Mouse (Mus musculus) C2C12 (cell line): ENCODE results near the gene Ugcg. TPM values are rescaled to one million over a fixed set of nuclear protein-coding genes. Genes with fewer than 3 reads are reported as not detected.

Source experiments
- H3K27me3 ChIP-seq: one replicate; pipeline ENCODE4 v1.6.1; 2011; ENCODE audit not compliant: control insufficient read depth, insufficient read depth, insufficient read length
- H3K36me3 ChIP-seq: one replicate; pipeline ENCODE4 v1.6.1; 2011; ENCODE audit not compliant: control insufficient read depth, insufficient read depth
- H3K4me3 ChIP-seq: one replicate; pipeline ENCODE4 v1.5.1; 2011; ENCODE audit warnings: mild to moderate bottlenecking, control low read depth; ENCODE audit not compliant: poor library complexity, insufficient read depth, severe bottlenecking
- H3K79me2 ChIP-seq: one replicate; pipeline ENCODE4 v1.6.1; 2011; ENCODE audit not compliant: control insufficient read depth, insufficient read depth
- H3K79me3 ChIP-seq: one replicate; pipeline ENCODE4 v1.6.1; 2011; ENCODE audit warnings: low read depth, control low read depth
- H3ac ChIP-seq: one replicate; pipeline ENCODE3; 2011; ENCODE audit warnings: low read depth; ENCODE audit not compliant: control insufficient read depth, insufficient read length
- CEBPB ChIP-seq: IDR thresholded peaks from one replicate; pipeline ENCODE4 v1.6.1; 2011; ENCODE audit warnings: low read depth, mild to moderate bottlenecking, control low read depth, moderate library complexity
- CTCF ChIP-seq: IDR thresholded peaks from one replicate; pipeline ENCODE4 v1.5.1; 2011; ENCODE audit not compliant: control insufficient read depth, insufficient read depth, insufficient read length
- FOSL1 ChIP-seq: IDR thresholded peaks from one replicate; pipeline ENCODE4 v1.8.0; 2011; ENCODE audit warnings: mild to moderate bottlenecking, low read length; ENCODE audit not compliant: poor library complexity, insufficient read depth, severe bottlenecking
- MAX ChIP-seq: IDR thresholded peaks from one replicate; pipeline ENCODE4 v1.6.1; 2011; ENCODE audit warnings: mild to moderate bottlenecking, control low read depth
- MYOD1 ChIP-seq: IDR thresholded peaks from one replicate; pipeline ENCODE4 v1.6.1; 2011; ENCODE audit warnings: low read depth; ENCODE audit not compliant: control insufficient read depth, insufficient read length
- MYOG ChIP-seq: IDR thresholded peaks from one replicate; pipeline ENCODE4 v1.6.1; 2011; ENCODE audit not compliant: control insufficient read depth, insufficient read length; ENCODE audit errors: extremely low read depth
- USF1 ChIP-seq: IDR thresholded peaks from one replicate; pipeline ENCODE4 v1.6.1; 2011; ENCODE audit warnings: low read depth, mild to moderate bottlenecking, control low read depth, moderate library complexity
- polyA plus RNA-seq: library from polyadenylated mRNA; unstranded; fragments of >200 nt; fragmentation: generic; extraction: Trizol; gene quantifications from one replicate; pipeline ENCODE4 v1.2.1, GENCODE M21; 2012; ENCODE audit warnings: missing spikeins

The Ugcg gene
- polyA plus RNA-seq, 1 experiment, result 34.5 TPM

DNA sequence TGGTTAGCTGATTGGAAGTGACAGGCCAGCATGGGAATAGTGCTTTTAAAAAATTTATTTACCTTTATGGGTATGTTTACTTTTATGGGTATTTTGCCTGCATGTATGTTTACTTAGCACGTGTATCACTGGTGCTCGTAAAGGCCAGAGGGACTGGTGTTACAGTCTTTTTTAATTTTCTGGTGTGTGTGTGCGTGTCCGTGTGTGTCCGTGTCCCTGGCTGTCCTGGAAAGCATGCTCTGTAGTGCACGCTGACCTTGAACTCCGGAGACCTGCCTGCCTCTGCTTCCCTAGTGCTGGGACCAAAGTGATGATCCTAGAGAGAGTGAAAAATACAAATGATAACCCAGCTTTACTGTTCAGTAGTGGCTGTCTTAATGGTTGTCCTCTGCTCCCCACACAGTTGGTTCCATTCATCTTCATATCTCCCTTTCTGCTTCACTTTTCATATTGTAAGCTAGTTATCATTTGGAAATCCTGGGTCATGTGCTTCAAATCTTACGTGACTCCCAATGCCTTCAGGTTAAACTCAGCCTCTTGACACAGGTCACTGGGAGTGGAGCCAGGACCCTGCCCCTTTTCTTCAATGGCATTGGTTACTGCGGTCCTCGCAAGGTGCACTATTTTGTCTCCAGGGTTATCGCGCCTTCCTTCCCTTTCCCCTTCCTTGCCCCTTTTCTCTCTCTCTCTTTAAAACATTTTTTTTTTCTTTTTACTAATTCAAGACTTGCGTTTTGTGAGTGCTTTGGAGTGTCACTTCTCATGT, 5.9 kb downstream of the Ugcg start:
- peaks cover 100% of the 10 kb centered on the region for H3K79me2 ChIP-seq
- H3K4me3 ChIP-seq, result no peak overlapping the region
- H3ac ChIP-seq, result peak overlapping the region; percentile 30
- no peak for TF ChIP-seq USF1
- peaks cover 98% of the 10 kb centered on the region for H3K79me3 ChIP-seq
- peaks cover 24% of the 10 kb centered on the region for H3K36me3 ChIP-seq
- no peaks in the 10 kb centered on the region for H3K27me3 ChIP-seq

DNA sequence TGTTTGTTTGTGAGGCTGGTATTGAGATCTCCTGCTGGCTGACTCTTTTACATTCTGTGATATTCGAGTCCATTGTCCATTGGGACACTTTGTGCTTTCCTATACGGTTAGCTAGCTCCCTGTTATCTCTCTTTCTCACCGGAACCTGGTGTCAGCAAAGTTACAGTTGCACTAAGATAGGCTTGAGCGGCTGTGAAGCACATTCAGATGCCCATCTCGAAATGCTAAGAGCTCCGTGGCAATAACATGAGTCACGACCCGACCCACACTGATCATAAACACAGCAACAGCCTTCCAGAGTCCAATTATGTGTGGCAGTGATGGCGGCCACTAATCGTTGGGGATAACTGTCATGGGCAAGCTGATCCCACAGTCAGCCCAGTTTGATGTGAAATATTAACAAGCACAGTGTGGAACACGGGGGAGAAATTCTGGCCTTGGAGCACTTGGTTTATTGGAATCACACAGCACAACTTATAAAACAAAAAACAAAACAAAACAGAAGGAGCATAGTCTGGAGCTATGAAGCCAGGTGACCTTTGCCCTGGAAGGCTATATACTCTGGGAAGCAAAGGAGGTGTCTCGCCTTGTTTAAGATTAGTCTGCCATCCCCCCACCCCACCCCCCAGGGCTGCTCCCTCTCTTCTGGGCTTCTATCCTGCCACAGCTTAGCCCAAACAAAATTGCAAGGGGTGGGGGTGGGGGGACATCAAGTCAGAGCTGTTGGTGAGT, 7.5 kb downstream of the Ugcg start:
- Histone ChIP-seq H3K27me3 (no peaks in the 10 kb centered on the region), H3ac (peak overlapping the region; percentile 18), H3K4me3 (no peak overlapping the region), H3K36me3 (peaks cover 21% of the 10 kb centered on the region), H3K79me2 (peaks cover 100% of the 10 kb centered on the region), H3K79me3 (peaks cover 98% of the 10 kb centered on the region)
- TF ChIP-seq MYOG, result no peak
- no peak for TF ChIP-seq MAX
- TF ChIP-seq MYOD1, result peak; percentile 37
- no peak for TF ChIP-seq USF1
- TF ChIP-seq CEBPB, result no peak

DNA sequence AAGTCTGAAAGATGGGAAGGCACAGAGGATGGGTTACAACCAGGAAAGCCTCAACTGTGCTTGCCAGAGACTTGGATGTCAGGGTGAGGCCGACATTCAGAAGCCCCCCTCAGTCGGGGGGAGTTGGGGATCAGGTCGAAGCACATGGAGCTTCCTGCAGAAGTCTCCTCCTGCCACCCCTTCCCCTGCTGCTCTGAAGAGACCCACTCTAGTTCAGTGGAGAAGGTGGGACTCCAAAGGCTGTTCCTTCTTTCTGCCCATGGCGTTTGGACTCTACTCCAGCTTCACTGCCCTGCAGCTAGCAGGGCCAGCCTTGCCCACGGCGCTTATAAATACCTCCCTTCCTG, 8.0 kb downstream of the Ugcg start:
- Histone ChIP-seq H3K27me3 (no peaks in the 10 kb centered on the region), H3K4me3 (no peak overlapping the region), H3K36me3 (peaks cover 15% of the 10 kb centered on the region), H3K79me3 (peaks cover 98% of the 10 kb centered on the region), H3K79me2 (peaks cover 100% of the 10 kb centered on the region), H3ac (no peak overlapping the region)
- TF ChIP-seq MAX (no peak), CTCF (no peak), CEBPB (no peak), MYOG (no peak), FOSL1 (no peak), USF1 (no peak), MYOD1 (no peak)

DNA sequence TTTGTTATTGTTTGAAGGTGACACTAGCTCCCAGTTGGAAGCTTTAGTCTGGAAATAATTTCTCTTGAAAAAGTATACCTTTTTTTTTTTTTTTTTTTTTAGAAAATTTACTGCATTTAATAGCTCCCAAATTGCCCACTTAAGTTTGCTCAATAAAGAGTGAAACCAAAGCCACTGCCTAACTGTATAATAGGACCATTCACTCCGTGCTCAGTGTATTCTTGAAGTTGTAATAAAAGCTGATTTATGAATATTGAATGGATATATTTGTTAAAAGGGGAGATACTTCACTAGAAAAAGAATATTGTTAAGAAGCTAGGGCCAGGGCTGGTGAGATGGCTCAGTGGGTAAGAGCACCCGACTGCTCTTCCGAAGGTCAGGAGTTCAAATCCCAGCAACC, 8.4 kb downstream of the Ugcg start:
- Histone ChIP-seq H3K36me3 (peaks cover 13% of the 10 kb centered on the region), H3ac (no peak overlapping the region), H3K4me3 (no peak overlapping the region), H3K79me3 (peaks cover 98% of the 10 kb centered on the region), H3K79me2 (peaks cover 100% of the 10 kb centered on the region), H3K27me3 (no peaks in the 10 kb centered on the region)
- TF ChIP-seq CTCF (no peak), MAX (no peak), CEBPB (no peak), FOSL1 (no peak), MYOD1 (no peak), USF1 (no peak), MYOG (no peak)

DNA sequence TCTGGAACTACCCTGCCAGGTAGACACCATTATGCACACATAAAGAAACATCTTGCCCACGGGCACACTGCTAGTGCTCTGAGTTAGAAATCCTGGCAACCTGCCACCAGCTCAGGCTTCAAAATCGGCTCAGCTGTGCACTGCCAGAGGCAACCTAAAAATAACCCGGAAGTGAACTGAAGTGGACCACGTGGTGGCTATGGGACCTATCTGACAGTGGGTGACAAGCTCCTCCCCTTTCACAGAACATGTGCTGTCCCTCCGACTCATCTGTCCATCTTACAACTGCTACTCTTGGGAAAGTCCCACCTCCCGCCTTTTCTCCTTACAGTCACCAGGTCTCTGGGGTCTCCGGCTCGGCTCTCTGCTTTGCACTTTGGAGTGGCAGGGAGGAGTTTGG, 10.3 kb downstream of the Ugcg start:
- Histone ChIP-seq H3K79me2 (peaks cover 100% of the 10 kb centered on the region), H3K36me3 (peaks cover 3% of the 10 kb centered on the region), H3K27me3 (no peaks in the 10 kb centered on the region), H3K79me3 (peaks cover 96% of the 10 kb centered on the region), H3K4me3 (no peak overlapping the region), H3ac (no peak overlapping the region)
- no peak for TF ChIP-seq MYOG
- TF ChIP-seq CTCF, result no peak
- TF ChIP-seq FOSL1, result no peak
- TF ChIP-seq MAX, result peak; percentile 59
- no peak for TF ChIP-seq MYOD1
- TF ChIP-seq USF1, result peak; percentile 93
- TF ChIP-seq CEBPB, result no peak

DNA sequence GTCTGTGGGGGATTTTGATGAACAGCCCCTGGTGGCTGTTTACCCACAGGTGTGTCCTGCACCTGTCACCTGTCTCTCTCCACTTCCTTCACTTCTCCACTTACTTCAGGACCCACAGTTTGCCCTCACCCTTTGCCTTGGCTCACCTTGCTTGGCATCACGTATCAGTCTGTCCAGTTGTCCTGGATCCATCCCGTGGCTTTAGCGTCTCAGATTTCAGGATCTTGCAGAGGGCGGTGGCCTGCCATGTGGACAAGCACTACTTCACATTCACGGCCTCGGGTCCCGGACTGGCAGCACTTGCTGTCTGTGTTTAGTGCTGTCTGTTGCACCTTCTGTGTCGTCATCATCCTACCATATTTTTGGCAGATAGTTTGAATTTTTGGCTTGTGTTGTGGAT, 10.7 kb downstream of the Ugcg start:
- no peak overlapping the region for H3K4me3 ChIP-seq
- peaks cover 100% of the 10 kb centered on the region for H3K79me2 ChIP-seq
- no peak overlapping the region for H3ac ChIP-seq
- no peaks in the 10 kb centered on the region for H3K27me3 ChIP-seq
- TF ChIP-seq CEBPB (no peak), MAX (peak; percentile 69)
- peaks cover 3% of the 10 kb centered on the region for H3K36me3 ChIP-seq
- H3K79me3 ChIP-seq, result peaks cover 93% of the 10 kb centered on the region
